Mouse (Mus musculus) bone marrow, adult 2 months (tissue): ENCODE measurements around the gene Cd200r1. TPM values are rescaled to one million over a fixed set of nuclear protein-coding genes. Genes with fewer than 3 reads are reported as not detected.
"Not testable (repeated sequence)": the region's sequence is repeated elsewhere in the genome, so short reads cannot be mapped to it uniquely, and the experiment has no call there.

Source experiments
- H3K27ac ChIP-seq: fragments of 200-500 bp; 2 replicates; pipeline ENCODE4 v1.5.1; 2012; ENCODE audit warnings: low read depth, mild to moderate bottlenecking, control low read depth, inconsistent platforms, low read length; ENCODE audit not compliant: control insufficient read depth, poor library complexity, insufficient read depth
- H3K4me1 ChIP-seq: fragments of 200-500 bp; 2 replicates; pipeline ENCODE4 v1.6.1; 2011; ENCODE audit warnings: low read length; ENCODE audit not compliant: control insufficient read depth, insufficient read depth
- H3K4me3 ChIP-seq: fragments of 200-500 bp; replicated peaks from 2 replicates; pipeline ENCODE3; 2011; ENCODE audit warnings: mild to moderate bottlenecking, low read depth, low read length, control low read depth; ENCODE audit not compliant: control insufficient read depth
- CTCF ChIP-seq: fragments of 200-500 bp; IDR thresholded peaks from 2 replicates; pipeline ENCODE4 v1.5.1; 2011; ENCODE audit warnings: low read length, control low read depth; ENCODE audit not compliant: control insufficient read depth, insufficient read depth
- POLR2A ChIP-seq: fragments of 200-500 bp; IDR thresholded peaks from 2 replicates; pipeline ENCODE4 v1.6.1; 2011; ENCODE audit warnings: low read depth, mild to moderate bottlenecking, control low read depth, low read length, borderline replicate concordance; ENCODE audit not compliant: control insufficient read depth
- WGBS: fragments of 180-500 bp; shearing (Covaris S2); methylation state at CpG from one replicate; pipeline ENCODE4 v1.1.7; 2018; 5-methylcytosine and 5-hydroxymethylcytosine counted together
- polyA plus RNA-seq: library from polyadenylated mRNA; stranded (reverse); fragments of >200 nt; gene quantifications from 2 replicates; pipeline ENCODE4 v1.2.4, GENCODE M21; 2011; ENCODE audit warnings: low replicate concordance; ENCODE audit not compliant: missing spikeins, insufficient read depth, insufficient read length

Gene Cd200r1
- polyA plus RNA-seq, 1 experiment = 5.3 TPM

GRCm38 (mm10) chr16:44811544-44811943, 46.0 kb downstream of the Cd200r1 start, which contains the start of gene Cd200r4:
Gene Cd200r4 (plus strand): TSS chr16:44811733.
- TF ChIP-seq POLR2A (no peak), CTCF (no peak)
- Histone ChIP-seq H3K27ac (no peak within 1 kb of the TSS), H3K4me1 (no peaks in the 10 kb centered on the region; the same call in 1 of the 2 replicates), H3K4me3 (no peak within 1 kb of the TSS)
- WGBS = 29% methylated on average over 3 of the region's 3 CpGs

GRCm38 (mm10) chr16:44812468-44813065, 47.0 kb downstream of the Cd200r1 start:
- WGBS = 54% methylated on average over 6 of the region's 6 CpGs
- Histone ChIP-seq H3K4me1 (no peaks in the 10 kb centered on the region; the same call in 1 of the 2 replicates), H3K27ac (no peak overlapping the region), H3K4me3 (no peak overlapping the region)
- TF ChIP-seq CTCF (no peak), POLR2A (no peak)

GRCm38 (mm10) chr16:44818010-44818409, 52.5 kb downstream of the Cd200r1 start:
- 53% methylated on average over 1 of the region's 1 CpGs for WGBS
- no peak overlapping the region for H3K27ac ChIP-seq
- TF ChIP-seq POLR2A (no peak), CTCF (no peak)
- H3K4me3 ChIP-seq = no peak overlapping the region
- H3K4me1 ChIP-seq = no peaks in the 10 kb centered on the region

GRCm38 (mm10) chr16:44820545-44820944, 55.0 kb downstream of the Cd200r1 start:
- WGBS = 35% methylated on average over 4 of the region's 4 CpGs
- no peak overlapping the region for H3K4me3 ChIP-seq
- TF ChIP-seq CTCF (no peak), POLR2A (no peak)
- no peaks in the 10 kb centered on the region for H3K4me1 ChIP-seq
- H3K27ac ChIP-seq = no peak overlapping the region

- Histone ChIP-seq H3K4me3 (no peak overlapping the region), H3K4me1 (no peaks in the 10 kb centered on the region), H3K27ac (no peak overlapping the region)
- 51% methylated on average over 3 of the region's 3 CpGs for WGBS
- TF ChIP-seq CTCF (no peak), POLR2A (no peak)
Observed at GRCm38 (mm10) chr16:44832286-44832685, 66.8 kb downstream of the Cd200r1 start.

GRCm38 (mm10) chr16:44833189-44833588, 67.7 kb downstream of the Cd200r1 start:
- not testable (repeated sequence) for H3K4me1 ChIP-seq, H3K4me3 ChIP-seq, H3K27ac ChIP-seq
- WGBS = 73% methylated on average over 2 of the region's 2 CpGs

Other genes starting within 250 kb of the Cd200r1 start
- not detected in 2 replicates for gene Boc, start 206.8 kb upstream of the Cd200r1 start, polyA plus RNA-seq
- 4.4 and 4.6 TPM in 2 replicates for gene Nepro, start 41.4 kb upstream of the Cd200r1 start, polyA plus RNA-seq
- gene Gtpbp8, start 19.4 kb upstream of the Cd200r1 start, polyA plus RNA-seq = 4.4 and 8.4 TPM in 2 replicates
- 1.2 TPM in 1 of 2 replicates, not detected in the other for gene Cd200r4, start 46.0 kb downstream of the Cd200r1 start, polyA plus RNA-seq
- not detected in 2 replicates for gene Cd200r2, start 101.4 kb downstream of the Cd200r1 start, polyA plus RNA-seq
- gene Cd200r3, start 177.9 kb downstream of the Cd200r1 start, polyA plus RNA-seq = 4.6 TPM in 1 of 2 replicates, not detected in the other